Mouse (Mus musculus): ENCODE data around the gene Cnnm1. TPM values are rescaled to one million over a fixed set of nuclear protein-coding genes. Genes with fewer than 3 reads are reported as not detected.

Gene Cnnm1
- total and polyA plus RNA-seq, 3 experiments: not detected

GRCm38 (mm10) chr19:43505441-43505840, 65.2 kb downstream of the Cnnm1 start:
- H3K4me3 ChIP-seq (replicated peaks in 1 of 3; ENCODE audit: low read depth in 2 of 3, low read length in 2 of 3, poor library complexity in 1 of 3): no peak overlapping the region
- dilution Hi-C loops (cut with MboI; ENCODE audit: extremely low pct_ligation_motif_present, extremely low pct_unique_long_range_greater_than_20kb, low sequenced_read_pairs) (no loop called here), in situ Hi-C loops (cut with MboI; ENCODE audit: low pct_ligation_motif_present, low pct_unique_long_range_greater_than_20kb, low sequenced_read_pairs) (loop anchor here (25.0 kb wide), 1 partner anchor 257 kb away; the partner anchor contains the start of genes Cox15 and Cutc)
- H3K36me3 ChIP-seq (replicated peaks in 1 of 2; ENCODE audit: control insufficient read depth in 1 of 2, insufficient read depth in 1 of 2, low read length in 1 of 2): peaks cover 82 to 96% of the 10 kb centered on the region in 2 experiments
- H3K4me2 ChIP-seq (ENCODE audit: insufficient read depth, low read depth, poor library complexity, severe bottlenecking): no peak overlapping the region
- H3K4me1 ChIP-seq (ENCODE audit: control insufficient read depth in 1 of 2, insufficient read depth in 2 of 2): peaks cover 0 to 13% of the 10 kb centered on the region in 2 experiments; a peak in 2 of 4 replicates
- no peaks in the 10 kb centered on the region for H3K27me3 ChIP-seq (replicated peaks)
- TF ChIP-seq USF1 (IDR thresholded peaks at IDR 0.05; ENCODE audit: low read depth, low read length): no peak
- TF ChIP-seq MXI1 (IDR thresholded peaks at IDR 0.05; ENCODE audit: low read depth, low read length): no peak
- no peak for TF ChIP-seq UBTF (IDR thresholded peaks at IDR 0.05; ENCODE audit: low read depth, low read length)
- TF ChIP-seq NELFE (IDR thresholded peaks at IDR 0.05; ENCODE audit: low read depth, low read length): no peak
- no peak for TF ChIP-seq USF2 (conservative IDR thresholded peaks at IDR 0.05; ENCODE audit: low read depth, low read length)
- no peak for TF ChIP-seq IRF4 (IDR thresholded peaks at IDR 0.05; ENCODE audit: low read depth, low read length)
- TF ChIP-seq JUND (conservative IDR thresholded peaks at IDR 0.05; ENCODE audit: low read depth, low read length): no peak
- no peak for TF ChIP-seq ETS1 (conservative IDR thresholded peaks at IDR 0.05; ENCODE audit: low read depth, low read length)
- TF ChIP-seq CHD2 (IDR thresholded peaks at IDR 0.05; ENCODE audit: low read length): no peak
- TF ChIP-seq BHLHE40 (IDR thresholded peaks at IDR 0.05; ENCODE audit: low read depth, low read length): no peak
- no peak for TF ChIP-seq KAT2A (IDR thresholded peaks at IDR 0.05; ENCODE audit: insufficient replicate concordance, low read length)
- TF ChIP-seq SMC3 (IDR thresholded peaks at IDR 0.05; ENCODE audit: low read depth, low read length): no peak
- no peak for TF ChIP-seq MAX (IDR thresholded peaks at IDR 0.05; ENCODE audit: low read length)
- TF ChIP-seq TCF12 (IDR thresholded peaks at IDR 0.05; ENCODE audit: low read depth, low read length): no peak
- TF ChIP-seq ZMIZ1 (IDR thresholded peaks at IDR 0.05; ENCODE audit: low read depth, low read length): no peak
- no peaks in the 10 kb centered on the region for H3K9me3 ChIP-seq (replicated peaks; ENCODE audit: low read length)
- DNase-seq (ENCODE audit: extremely low read depth): no peak
- no peak overlapping the region for H3K27ac ChIP-seq (ENCODE audit: insufficient read depth, low read depth)
- H3K9ac ChIP-seq (ENCODE audit: insufficient read depth, low read depth): no peak overlapping the region
- peaks cover 22% of the 10 kb centered on the region for H3K79me2 ChIP-seq (replicated peaks; ENCODE audit: control insufficient read depth, extremely low read depth, insufficient read depth, poor library complexity, severe bottlenecking)

DNA sequence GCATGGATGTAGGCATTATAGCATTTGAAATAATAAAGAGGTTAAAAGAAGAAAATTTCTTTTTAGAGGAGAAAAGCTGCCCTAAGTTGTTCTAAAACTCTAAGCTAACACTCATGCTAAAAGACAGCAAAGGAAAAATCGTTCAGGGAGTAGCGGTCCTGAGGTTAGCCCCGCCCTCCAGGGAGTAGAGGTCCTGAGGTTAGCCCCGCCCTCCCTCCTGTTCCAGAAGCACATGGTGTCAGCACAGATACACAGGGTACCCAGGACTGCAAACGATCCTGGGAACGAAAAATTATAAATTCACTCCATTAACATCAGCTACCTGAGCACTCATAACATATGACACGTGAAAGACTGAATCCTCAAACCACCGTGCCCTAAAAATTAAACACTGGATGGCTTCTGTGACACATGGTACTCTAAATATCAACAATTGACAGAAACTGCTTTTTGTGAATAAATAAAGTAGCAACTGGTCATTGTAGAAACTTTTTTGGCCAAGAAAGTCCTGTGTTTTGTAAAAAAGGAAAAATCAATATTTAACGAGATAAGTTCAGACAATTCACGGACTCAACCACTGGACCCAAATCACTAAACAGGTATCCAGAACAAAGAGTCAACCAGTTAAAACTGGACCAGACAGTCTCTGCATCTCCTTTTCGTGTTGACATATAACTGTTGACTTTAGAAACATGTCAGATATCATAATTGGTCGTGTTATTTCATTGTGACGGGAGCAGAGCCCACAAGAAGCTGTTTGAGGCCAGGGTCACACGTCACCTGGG, 70.4 kb downstream of the Cnnm1 start:
- Histone ChIP-seq H3K4me3 (replicated peaks in 1 of 3; ENCODE audit: low read depth in 2 of 3, low read length in 2 of 3, poor library complexity in 1 of 3) (no peak overlapping the region), H3K4me1 (ENCODE audit: control insufficient read depth in 1 of 2, insufficient read depth in 2 of 2) (peaks cover 2 to 21% of the 10 kb centered on the region in 2 experiments; a peak in 3 of 4 replicates), H3K9ac (ENCODE audit: insufficient read depth, low read depth) (no peak overlapping the region), H3K79me2 (replicated peaks; ENCODE audit: control insufficient read depth, extremely low read depth, insufficient read depth, poor library complexity, severe bottlenecking) (peaks cover 71% of the 10 kb centered on the region), H3K9me3 (replicated peaks; ENCODE audit: low read length) (no peaks in the 10 kb centered on the region), H3K4me2 (ENCODE audit: insufficient read depth, low read depth, poor library complexity, severe bottlenecking) (no peak overlapping the region), H3K27ac (ENCODE audit: insufficient read depth, low read depth) (no peak overlapping the region), H3K27me3 (replicated peaks) (no peaks in the 10 kb centered on the region), H3K36me3 (replicated peaks in 1 of 2; ENCODE audit: control insufficient read depth in 1 of 2, insufficient read depth in 1 of 2, low read length in 1 of 2) (peaks cover 80 to 99% of the 10 kb centered on the region in 2 experiments)
- dilution Hi-C loops (cut with MboI; ENCODE audit: extremely low pct_ligation_motif_present, extremely low pct_unique_long_range_greater_than_20kb, low sequenced_read_pairs) (no loop called here), in situ Hi-C loops (cut with MboI; ENCODE audit: low pct_ligation_motif_present, low pct_unique_long_range_greater_than_20kb, low sequenced_read_pairs) (loop anchor here (25.0 kb wide), 1 partner anchor 252 kb away; the partner anchor contains the start of genes Cox15 and Cutc)
- TF ChIP-seq ZKSCAN1 (IDR thresholded peaks at IDR 0.05; ENCODE audit: borderline replicate concordance, low read depth, low read length) (no peak), ZMIZ1 (IDR thresholded peaks at IDR 0.05; ENCODE audit: low read depth, low read length) (no peak), CTCF (conservative IDR thresholded peaks at IDR 0.05 in 1 of 2, IDR thresholded peaks at IDR 0.05 in 1 of 2; ENCODE audit: low read depth in 2 of 2, low read length in 2 of 2) (no peak), USF1 (IDR thresholded peaks at IDR 0.05; ENCODE audit: low read depth, low read length) (no peak), TCF12 (IDR thresholded peaks at IDR 0.05; ENCODE audit: low read depth, low read length) (no peak), SIN3A (IDR thresholded peaks at IDR 0.05; ENCODE audit: low read length) (no peak), NELFE (IDR thresholded peaks at IDR 0.05; ENCODE audit: low read depth, low read length) (no peak), CHD1 (IDR thresholded peaks at IDR 0.05; ENCODE audit: low read depth, low read length) (no peak), RAD21 (IDR thresholded peaks at IDR 0.05; ENCODE audit: low read depth, low read length) (no peak), ELF1 (IDR thresholded peaks at IDR 0.05; ENCODE audit: low read depth, low read length) (no peak), POLR2A (IDR thresholded peaks at IDR 0.05; ENCODE audit: low read depth, low read length) (no peak), UBTF (IDR thresholded peaks at IDR 0.05; ENCODE audit: low read depth, low read length) (no peak), JUND (conservative IDR thresholded peaks at IDR 0.05; ENCODE audit: low read depth, low read length) (no peak)
- DNase-seq (ENCODE audit: extremely low read depth): no peak

Measured in CH12.LX (cell line).